Mouse (Mus musculus): ENCODE measurements around the gene 9530068E07Rik. TPM values are rescaled to one million over a fixed set of nuclear protein-coding genes. Genes with fewer than 3 reads are reported as not detected.
"Not testable (repeated sequence)": the region's sequence is repeated elsewhere in the genome, so short reads cannot be mapped to it uniquely, and the experiment has no call there.

9530068E07Rik gene
- 10 to 100 TPM; 41.5 to 48.5 TPM for total RNA-seq (2021)
- long read RNA-seq, experiment 1, transcript 9530068E07Rik-201 (3 exons, 2,467 nt): major isoform, 97 of 106 reads
- long read RNA-seq, experiment 1, partial matches to known transcripts: 1 of 106 reads
- long read RNA-seq, experiment 1, other reads (novel, unspliced or antisense): 8 of 106 reads
- long read RNA-seq, experiment 2, transcript 9530068E07Rik-201 (3 exons, 2,467 nt): major isoform, 79 of 81 reads
- long read RNA-seq, experiment 2, partial matches to known transcripts: 0 of 81 reads
- long read RNA-seq, experiment 2, other reads (novel, unspliced or antisense): 2 of 81 reads

DNA sequence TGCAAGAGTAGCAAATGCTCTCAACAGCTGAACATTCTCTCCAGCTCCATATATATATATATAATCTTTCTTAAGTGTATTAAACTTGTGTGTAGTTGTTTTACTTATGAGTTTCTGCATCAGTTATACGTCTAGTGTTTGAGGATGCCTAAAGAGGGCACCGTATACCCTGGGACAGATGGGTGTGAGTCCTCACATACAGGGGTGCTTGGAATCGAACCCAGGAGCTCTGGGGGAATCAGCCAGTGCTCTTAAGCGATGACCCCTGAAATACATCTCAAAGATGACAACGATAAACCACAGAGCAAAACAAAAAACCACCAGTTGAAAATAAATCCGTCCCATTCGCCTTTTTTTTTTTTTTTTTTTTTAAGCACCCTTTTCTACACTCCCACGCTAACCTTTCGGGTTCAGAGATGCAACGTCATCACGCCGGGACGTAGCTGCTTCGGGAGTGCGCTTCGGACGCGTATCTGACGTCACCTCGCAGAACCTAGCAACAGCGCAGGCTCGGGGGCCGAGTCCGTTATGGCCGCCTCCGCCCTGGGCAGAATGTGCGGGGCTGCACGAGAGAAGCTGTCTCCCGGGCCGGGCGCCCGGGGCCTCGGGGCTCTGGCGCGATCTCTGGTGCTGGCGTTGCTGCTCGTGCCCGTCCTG lies at the start of gene 9530068E07Rik:
TSS of gene 9530068E07Rik (plus strand) at position 489 of the 657 bp plus-strand sequence.
- intact Hi-C loops (cut with DNase I): no loop called here
- DNase-seq: peak; percentile 94

DNA sequence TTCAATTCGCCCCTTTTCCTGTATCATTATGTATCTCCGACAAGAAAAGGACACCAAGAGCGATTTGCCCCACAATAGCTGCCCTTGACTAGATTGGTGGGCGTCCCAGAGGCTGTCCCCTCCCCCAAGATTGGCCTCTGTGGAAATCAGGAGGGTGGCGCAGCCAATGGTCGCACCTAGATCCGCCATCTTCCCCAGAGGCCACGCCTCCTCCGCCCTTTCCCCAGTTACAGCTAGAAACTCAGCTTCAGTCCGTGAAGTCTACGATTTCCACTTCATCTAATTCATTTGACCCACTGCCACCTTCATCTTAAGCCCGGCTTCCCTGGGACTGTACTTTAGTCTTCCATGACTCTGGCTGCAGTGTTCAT lies 49.6 kb upstream of the 9530068E07Rik start:
- DNase-seq: no peak
- peak overlapping the region; percentile 48 for H3K4me3 ChIP-seq
- intact Hi-C loops (cut with DNase I): loop anchor here (10.0 kb wide), 1 partner anchor 122 kb away; no protein-coding TSS in a partner anchor
- no peak for TF ChIP-seq CTCF (IDR thresholded peaks at IDR 0.05)
- H3K27ac ChIP-seq: peak overlapping the region; percentile 32; the same call in 1 of the 2 replicates

More for the DNA sequence above, at the start of gene 9530068E07Rik:
- H3K27ac ChIP-seq: peak within 1 kb of the TSS; percentile 97
- no peak for TF ChIP-seq CTCF (IDR thresholded peaks at IDR 0.05)
- H3K4me3 ChIP-seq: peak within 1 kb of the TSS; percentile 97

DNA sequence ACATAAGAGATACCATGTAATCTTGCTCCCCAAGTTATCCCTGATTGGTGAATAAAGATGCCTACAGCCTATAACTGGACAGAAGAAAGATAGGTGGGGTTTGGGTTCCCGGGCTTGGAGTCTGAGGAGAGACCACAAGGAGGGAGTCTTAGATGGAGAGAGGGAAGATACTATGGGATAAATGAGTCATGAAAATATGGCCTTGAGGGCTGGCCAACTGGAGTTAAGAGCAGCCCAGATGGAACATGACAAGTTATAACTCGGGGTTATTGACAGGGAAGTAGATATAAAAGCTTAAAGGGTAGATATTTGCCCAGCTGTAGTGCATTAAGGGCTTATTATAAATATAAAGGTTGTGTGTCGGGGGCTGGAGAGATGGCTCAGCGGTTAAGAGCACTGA lies 48.1 kb upstream of the 9530068E07Rik start:
- TF ChIP-seq CTCF (IDR thresholded peaks at IDR 0.05): no peak
- H3K27ac ChIP-seq: no peak overlapping the region
- intact Hi-C loops (cut with DNase I): loop anchor here (10.0 kb wide), 1 partner anchor 123 kb away; no protein-coding TSS in a partner anchor
- no peak overlapping the region for H3K4me3 ChIP-seq
- DNase-seq: no peak

GRCm38 (mm10) chr11:52348724-52349123 lies 47.5 kb upstream of the 9530068E07Rik start:
- no peak overlapping the region for H3K27ac ChIP-seq
- no peak overlapping the region for H3K4me3 ChIP-seq
- peak; percentile 43 for TF ChIP-seq CTCF (IDR thresholded peaks at IDR 0.05)
- DNase-seq: no peak
- intact Hi-C loops (cut with DNase I): loop anchor here (10.0 kb wide), 1 partner anchor 124 kb away; no protein-coding TSS in a partner anchor

DNA sequence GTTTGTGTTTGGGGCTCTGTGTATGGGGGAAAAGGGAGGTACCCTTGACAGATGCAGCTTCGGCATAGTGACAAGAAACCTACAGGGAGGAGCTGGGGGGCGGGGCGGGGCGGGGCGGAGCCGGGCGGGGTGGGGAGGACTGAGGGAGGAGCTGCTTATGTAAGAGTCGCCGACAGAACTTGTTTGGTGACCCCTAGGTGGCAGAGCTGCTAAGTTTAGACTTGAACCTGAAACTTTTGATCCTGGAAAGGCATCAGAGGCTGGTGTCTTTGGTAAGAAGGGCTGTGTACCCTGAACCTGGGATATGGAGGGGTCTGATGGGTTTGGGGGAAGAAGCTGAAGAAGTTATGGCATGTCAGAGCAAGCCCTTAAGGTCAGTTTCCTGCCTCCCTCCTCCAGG lies 45.3 kb upstream of the 9530068E07Rik start:
- Histone ChIP-seq H3K4me3 (peak overlapping the region; percentile 52), H3K27ac (peak overlapping the region; percentile 81)
- peak; percentile 53 for TF ChIP-seq CTCF (IDR thresholded peaks at IDR 0.05)
- intact Hi-C loops (cut with DNase I): loop anchor here (1.0 kb wide), 1 partner anchor 23 kb away; no protein-coding TSS in a partner anchor
- peak; percentile 66 for DNase-seq

GRCm38 (mm10) chr11:52352271-52352670 lies 44.0 kb upstream of the 9530068E07Rik start:
- DNase-seq: no peak
- intact Hi-C loops (cut with DNase I): no loop called here
- no peak for TF ChIP-seq CTCF (IDR thresholded peaks at IDR 0.05)
- H3K27ac ChIP-seq: 0 out of 2 replicates have a peak overlapping the region, but pooled peaks have one; percentile 81
- no peak overlapping the region for H3K4me3 ChIP-seq

GRCm38 (mm10) chr11:52354644-52355043 lies 41.6 kb upstream of the 9530068E07Rik start:
- Histone ChIP-seq H3K4me3 (no peak overlapping the region), H3K27ac (no peak overlapping the region)
- intact Hi-C loops (cut with DNase I): no loop called here
- TF ChIP-seq CTCF (IDR thresholded peaks at IDR 0.05): no peak
- no peak for DNase-seq

- Histone ChIP-seq H3K27ac (no peak overlapping the region), H3K4me3 (no peak overlapping the region)
- TF ChIP-seq CTCF (IDR thresholded peaks at IDR 0.05): peak; percentile 21; the same call in 1 of the 2 replicates
- no peak for DNase-seq
- intact Hi-C loops (cut with DNase I): no loop called here
Observed at GRCm38 (mm10) chr11:52355601-52356000, 40.6 kb upstream of the 9530068E07Rik start.

- H3K4me3 ChIP-seq; H3K27ac ChIP-seq; DNase-seq; intact Hi-C loops (cut with DNase I): not testable (repeated sequence)
Observed at GRCm38 (mm10) chr11:52357091-52357490, 39.1 kb upstream of the 9530068E07Rik start.

DNA sequence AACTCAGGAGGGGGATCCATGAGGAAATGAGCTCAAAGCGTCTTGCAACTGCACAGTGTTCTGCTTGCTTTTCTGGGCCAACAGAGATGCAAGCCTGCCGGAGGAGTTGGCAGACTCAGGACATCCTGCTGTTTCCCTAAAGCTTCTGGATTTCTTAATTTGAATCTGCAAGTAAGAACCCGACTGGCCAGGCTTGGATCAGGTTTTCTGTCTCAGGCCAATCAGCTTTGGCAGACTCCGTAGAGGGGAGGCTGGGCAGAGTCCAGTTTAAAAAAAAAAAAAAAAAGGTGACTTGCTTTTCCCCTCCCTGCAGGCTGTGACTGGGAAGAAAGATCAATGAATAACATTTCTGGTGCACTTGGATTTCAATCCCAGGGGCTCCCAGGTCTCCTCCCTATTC lies 37.7 kb upstream of the 9530068E07Rik start:
- DNase-seq: peak; percentile 67
- Histone ChIP-seq H3K4me3 (peak overlapping the region; percentile 9; the same call in 1 of the 2 replicates), H3K27ac (peak overlapping the region; percentile 99)
- intact Hi-C loops (cut with DNase I): no loop called here
- TF ChIP-seq CTCF (IDR thresholded peaks at IDR 0.05): no peak

- H3K4me3 ChIP-seq: peak overlapping the region; percentile 100
- intact Hi-C loops (cut with DNase I): no loop called here
- DNase-seq: peak; percentile 79
- peak overlapping the region; percentile 99 for H3K27ac ChIP-seq
- no peak for TF ChIP-seq CTCF (IDR thresholded peaks at IDR 0.05)
Observed at GRCm38 (mm10) chr11:52359686-52360470, 36.4 kb upstream of the 9530068E07Rik start.

- peak; percentile 96 for DNase-seq
- Histone ChIP-seq H3K4me3 (peak within 1 kb of the TSS; percentile 100), H3K27ac (peak within 1 kb of the TSS; percentile 99)
- TF ChIP-seq CTCF (IDR thresholded peaks at IDR 0.05): no peak
- intact Hi-C loops (cut with DNase I): no loop called here
Observed at GRCm38 (mm10) chr11:52360471-52361277, 35.6 kb upstream of the 9530068E07Rik start, which contains the start of gene Vdac1. Gene Vdac1 (plus strand): TSS chr11:52360860.
